Mouse (Mus musculus) left cerebral cortex, adult 6 months (tissue): ENCODE measurements around the gene Ppm1f. TPM values are rescaled to one million over a fixed set of nuclear protein-coding genes. Genes with fewer than 3 reads are reported as not detected.

ENCODE experiments used
- long read RNA-seq, 2 experiments: library from polyadenylated mRNA; unstranded; transcript quantifications; one replicate each; pipeline ENCODE4 v2.0.0; 2019 to 2020
- polyA plus RNA-seq: library from polyadenylated mRNA; unstranded; fragments of <200 nt; fragmentation: Nextera tagmentation; gene quantifications from 2 replicates; pipeline ENCODE4 v1.2.3, GENCODE M21; 2021

The Ppm1f gene
- 6.7 and 7.4 TPM in 2 replicates for polyA plus RNA-seq
- long read RNA-seq, experiment 1, full-length matches to known transcripts = 86 of 126 reads
- long read RNA-seq, experiment 1, partial matches to known transcripts = 36 of 126 reads
- long read RNA-seq, experiment 1, other reads (novel, unspliced or antisense) = 4 of 126 reads
- long read RNA-seq, experiment 2, partial matches to known transcripts = 2 of 14 reads
- long read RNA-seq, experiment 2, other reads (novel, unspliced or antisense) = 12 of 14 reads

GRCm38 (mm10) chr16:16896382-16897055 lies at the start of gene Ppm1f:
Gene Ppm1f, plus strand, starts transcription at chr16:16896469.

GRCm38 (mm10) chr16:16863978-16864377 lies 32.3 kb upstream of the Ppm1f start, which contains the start of gene Igll1:
Gene Igll1, minus strand, starts transcription at chr16:16863985.

GRCm38 (mm10) chr16:16870617-16871331 lies 25.5 kb upstream of the Ppm1f start, which contains the start of the genes Top3b and Vpreb1:
Gene Top3b, plus strand, starts transcription at chr16:16870736.
Gene Vpreb1, minus strand, starts transcription at chr16:16870843.

Other genes with a start within 250 kb of the Ppm1f start
- gene Olfr19, start 220.1 kb upstream of the Ppm1f start, polyA plus RNA-seq = not detected in 2 replicates
- 6.6 and 8.1 TPM in 2 replicates for gene Spag6l, start 67.0 kb upstream of the Ppm1f start, polyA plus RNA-seq
- not detected in 2 replicates for gene Igll1, start 32.5 kb upstream of the Ppm1f start, polyA plus RNA-seq
- gene Top3b, start 25.7 kb upstream of the Ppm1f start, polyA plus RNA-seq = 18.1 and 25.3 TPM in 2 replicates
- 0.38 and 0.88 TPM in 2 replicates for gene Vpreb1, start 25.6 kb upstream of the Ppm1f start, polyA plus RNA-seq
- gene Mapk1, start 86.9 kb downstream of the Ppm1f start, polyA plus RNA-seq = 86.4 and 162 TPM in 2 replicates
- gene Ypel1, start 173.2 kb downstream of the Ppm1f start, polyA plus RNA-seq = 19.7 and 31.3 TPM in 2 replicates
- gene Ppil2, start 214.8 kb downstream of the Ppm1f start, polyA plus RNA-seq = 66.5 and 80.4 TPM in 2 replicates
- 1.5 and 2.6 TPM in 2 replicates for gene 2610318N02Rik, start 228.7 kb downstream of the Ppm1f start, polyA plus RNA-seq
- gene Sdf2l1, start 235.9 kb downstream of the Ppm1f start, polyA plus RNA-seq = 36.1 and 38.1 TPM in 2 replicates
- 36.2 and 43.2 TPM in 2 replicates for gene Ydjc, start 248.2 kb downstream of the Ppm1f start, polyA plus RNA-seq